Mouse (Mus musculus): ENCODE measurements around the gene Sod2.
A peak's percentile ranks its signal among the peaks of the same experiment; 100 is the strongest.
"Not testable (repeated sequence)": the region's sequence is repeated elsewhere in the genome, so short reads cannot be mapped to it uniquely, and the experiment has no call there.

The Sod2 gene

GRCm38 (mm10) chr17:13013316-13013715 lies 6.7 kb downstream of the Sod2 start:
- no peak for DNase-seq

GRCm38 (mm10) chr17:13036627-13037192 lies 30.1 kb downstream of the Sod2 start:
- not testable (repeated sequence) for DNase-seq

GRCm38 (mm10) chr17:13043846-13044673 lies 37.4 kb downstream of the Sod2 start:
- peak; percentile 17 to 36 for DNase-seq

GRCm38 (mm10) chr17:13052124-13052813 lies 45.6 kb downstream of the Sod2 start, which contains the start of gene Gpr31b:
TSS of gene Gpr31b (minus strand) at chr17:13052296.
- not testable (repeated sequence) for DNase-seq

GRCm38 (mm10) chr17:13060804-13061203 lies 54.2 kb downstream of the Sod2 start, which contains the start of gene Tcp10b:
TSS of gene Tcp10b (plus strand) at chr17:13061104.
- not testable (repeated sequence) for DNase-seq

GRCm38 (mm10) chr17:13062882-13063281 lies 56.2 kb downstream of the Sod2 start:
- DNase-seq = not testable (repeated sequence)

GRCm38 (mm10) chr17:13067864-13068385 lies 61.3 kb downstream of the Sod2 start:
- DNase-seq = not testable (repeated sequence)

- DNase-seq = not testable (repeated sequence)
These were observed 62.6 kb downstream of the Sod2 start for GRCm38 (mm10) chr17:13069227-13069626.

All from lung, adult 18-20 months (tissue).